Mouse (Mus musculus) erythroid progenitor cell, adult 5-6 weeks (primary cell): ENCODE measurements around the gene Col2a1. TPM values are rescaled to one million over a fixed set of nuclear protein-coding genes. Genes with fewer than 3 reads are reported as not detected.

ENCODE experiments used
- ATAC-seq: replicated peaks from 2 replicates; pipeline ENCODE4 v1.8.0; 2016; ENCODE audit warnings: moderate number of reproducible peaks, mild to moderate bottlenecking, moderate TSS enrichment, inconsistent platforms; ENCODE audit not compliant: poor library complexity, low FRiP score, severe bottlenecking
- total RNA-seq, 2 experiments: library from RNA; stranded (forward) in 1 of 2; stranded (reverse) in 1 of 2; fragments of 150-400 nt in 1 of 2; fragments of 186-747, 209-891 nt in 1 of 2; gene quantifications; 2 replicates each; pipeline versions ENCODE4 v1.2.3 to v1.2.4; 2015 to 2017; ENCODE audit warnings: low replicate concordance in 2 of 2

The Col2a1 gene
- total RNA-seq, 2 experiments from 2014 or later = not detected

- no peak for ATAC-seq
These were observed 65.9 kb downstream of the Col2a1 start for GRCm38 (mm10) chr15:97938580-97938979.

GRCm38 (mm10) chr15:97932441-97932840 lies 72.1 kb downstream of the Col2a1 start:
- no peak for ATAC-seq

GRCm38 (mm10) chr15:97929259-97929824 lies 75.2 kb downstream of the Col2a1 start:
- ATAC-seq = no peak

GRCm38 (mm10) chr15:97927821-97928220 lies 76.7 kb downstream of the Col2a1 start:
- no peak for ATAC-seq

GRCm38 (mm10) chr15:97927018-97927417 lies 77.5 kb downstream of the Col2a1 start:
- no peak for ATAC-seq

Other genes with a start within 250 kb of the Col2a1 start
- not detected in 2 replicates for gene Rapgef3, start 236.7 kb downstream of the Col2a1 start, total RNA-seq (2015; ENCODE audit: low replicate concordance)
- gene Rapgef3, start 236.7 kb downstream of the Col2a1 start, total RNA-seq (2017; ENCODE audit: low replicate concordance) = 3.9 TPM in 1 of 2 replicates, not detected in the other
- gene Slc48a1, start 226.2 kb downstream of the Col2a1 start, total RNA-seq (2015; ENCODE audit: low replicate concordance) = 122 and 124 TPM in 2 replicates
- 74.2 and 96.2 TPM in 2 replicates for gene Slc48a1, start 226.2 kb downstream of the Col2a1 start, total RNA-seq (2017; ENCODE audit: low replicate concordance)
- gene Hdac7, start 160.2 kb downstream of the Col2a1 start, total RNA-seq (2015; ENCODE audit: low replicate concordance) = 15.1 and 26.8 TPM in 2 replicates
- gene Hdac7, start 160.2 kb downstream of the Col2a1 start, total RNA-seq (2017; ENCODE audit: low replicate concordance) = 2.4 and 9.8 TPM in 2 replicates
- 0.84 TPM in 1 of 2 replicates, not detected in the other for gene Vdr, start 94.1 kb downstream of the Col2a1 start, total RNA-seq (2015; ENCODE audit: low replicate concordance)
- gene Vdr, start 94.1 kb downstream of the Col2a1 start, total RNA-seq (2017; ENCODE audit: low replicate concordance) = not detected in 2 replicates
- 2.1 and 2.5 TPM in 2 replicates for gene Tmem106c, start 40.5 kb downstream of the Col2a1 start, total RNA-seq (2015; ENCODE audit: low replicate concordance)
- gene Tmem106c, start 40.5 kb downstream of the Col2a1 start, total RNA-seq (2017; ENCODE audit: low replicate concordance) = 3.9 and 4.9 TPM in 2 replicates
- 4.3 and 8.8 TPM in 2 replicates for gene Pfkm, start 87.9 kb upstream of the Col2a1 start, total RNA-seq (2015; ENCODE audit: low replicate concordance)
- 17.8 and 22.8 TPM in 2 replicates for gene Pfkm, start 87.9 kb upstream of the Col2a1 start, total RNA-seq (2017; ENCODE audit: low replicate concordance)
- 35.0 and 47.4 TPM in 2 replicates for gene Senp1, start 89.0 kb upstream of the Col2a1 start, total RNA-seq (2015; ENCODE audit: low replicate concordance)
- 42.2 and 49.9 TPM in 2 replicates for gene Senp1, start 89.0 kb upstream of the Col2a1 start, total RNA-seq (2017; ENCODE audit: low replicate concordance)
- gene Asb8, start 160.9 kb upstream of the Col2a1 start, total RNA-seq (2015; ENCODE audit: low replicate concordance) = 8.8 and 28.8 TPM in 2 replicates
- 4.2 and 8.1 TPM in 2 replicates for gene Asb8, start 160.9 kb upstream of the Col2a1 start, total RNA-seq (2017; ENCODE audit: low replicate concordance)
- gene Ccdc184, start 162.5 kb upstream of the Col2a1 start, total RNA-seq (2015; ENCODE audit: low replicate concordance) = not detected in 2 replicates
- gene Ccdc184, start 162.5 kb upstream of the Col2a1 start, total RNA-seq (2017; ENCODE audit: low replicate concordance) = not detected in 2 replicates
- not detected in 2 replicates for gene Olfr288, start 190.8 kb upstream of the Col2a1 start, total RNA-seq (2015; ENCODE audit: low replicate concordance)
- gene Olfr288, start 190.8 kb upstream of the Col2a1 start, total RNA-seq (2017; ENCODE audit: low replicate concordance) = not detected in 2 replicates
- gene Gm44579, start 216.3 kb upstream of the Col2a1 start, total RNA-seq (2015; ENCODE audit: low replicate concordance) = not detected in 2 replicates
- not detected in 2 replicates for gene Gm44579, start 216.3 kb upstream of the Col2a1 start, total RNA-seq (2017; ENCODE audit: low replicate concordance)
- gene Olfr287, start 216.4 kb upstream of the Col2a1 start, total RNA-seq (2015; ENCODE audit: low replicate concordance) = not detected in 2 replicates
- not detected in 2 replicates for gene Olfr287, start 216.4 kb upstream of the Col2a1 start, total RNA-seq (2017; ENCODE audit: low replicate concordance)
- gene Olfr286, start 229.8 kb upstream of the Col2a1 start, total RNA-seq (2015; ENCODE audit: low replicate concordance) = not detected in 2 replicates
- not detected in 2 replicates for gene Olfr286, start 229.8 kb upstream of the Col2a1 start, total RNA-seq (2017; ENCODE audit: low replicate concordance)